Mouse (Mus musculus) yolk sac, embryonic 10.5 days (tissue): ENCODE results near the gene 0610009B22Rik.

ENCODE experiments used
- DNase-seq: peaks from one replicate; pipeline ENCODE4 v3.0.0-alpha.2; 2017; ENCODE audit warnings: low spot score

Gene 0610009B22Rik

GRCm38 (mm10) chr11:51658705-51659104 lies 30.0 kb downstream of the 0610009B22Rik start:
- no peak for DNase-seq

GRCm38 (mm10) chr11:51658291-51658690 lies 30.4 kb downstream of the 0610009B22Rik start:
- DNase-seq = no peak

- DNase-seq = no peak
Measured at GRCm38 (mm10) chr11:51656798-51657521, 31.7 kb downstream of the 0610009B22Rik start.

- DNase-seq = no peak
Measured at GRCm38 (mm10) chr11:51654891-51655290, 33.8 kb downstream of the 0610009B22Rik start.

GRCm38 (mm10) chr11:51653736-51654135 lies 34.9 kb downstream of the 0610009B22Rik start:
- DNase-seq = no peak

- peak; percentile 43 for DNase-seq
Measured at GRCm38 (mm10) chr11:51652889-51653418, 35.7 kb downstream of the 0610009B22Rik start.

- DNase-seq = peak; percentile 80
Measured at GRCm38 (mm10) chr11:51650691-51651515, 37.8 kb downstream of the 0610009B22Rik start, which contains the start of the genes N4bp3 and D930048N14Rik. Gene N4bp3 (minus strand): TSS chr11:51650842. Gene D930048N14Rik (plus strand): TSS chr11:51650954.

- peak; percentile 15 for DNase-seq
Measured at GRCm38 (mm10) chr11:51650261-51650660, 38.4 kb downstream of the 0610009B22Rik start.

GRCm38 (mm10) chr11:51649889-51650199 lies 38.8 kb downstream of the 0610009B22Rik start:
- no peak for DNase-seq

- no peak for DNase-seq
Measured at GRCm38 (mm10) chr11:51649111-51649888, 39.4 kb downstream of the 0610009B22Rik start.

- peak; percentile 53 for DNase-seq
Measured at GRCm38 (mm10) chr11:51648566-51648965, 40.1 kb downstream of the 0610009B22Rik start.

GRCm38 (mm10) chr11:51646751-51647667 lies 41.7 kb downstream of the 0610009B22Rik start:
- peak; percentile 22 for DNase-seq

- DNase-seq = no peak
Measured at GRCm38 (mm10) chr11:51646245-51646644, 42.4 kb downstream of the 0610009B22Rik start.

GRCm38 (mm10) chr11:51645293-51645692 lies 43.4 kb downstream of the 0610009B22Rik start:
- DNase-seq = no peak

GRCm38 (mm10) chr11:51644217-51644616 lies 44.5 kb downstream of the 0610009B22Rik start:
- no peak for DNase-seq

GRCm38 (mm10) chr11:51643761-51644160 lies 44.9 kb downstream of the 0610009B22Rik start:
- DNase-seq = no peak

GRCm38 (mm10) chr11:51643202-51643601 lies 45.5 kb downstream of the 0610009B22Rik start:
- no peak for DNase-seq

GRCm38 (mm10) chr11:51640748-51641147 lies 47.9 kb downstream of the 0610009B22Rik start:
- no peak for DNase-seq

GRCm38 (mm10) chr11:51638497-51638896 lies 50.2 kb downstream of the 0610009B22Rik start:
- no peak for DNase-seq

GRCm38 (mm10) chr11:51637971-51638414 lies 50.7 kb downstream of the 0610009B22Rik start:
- DNase-seq = peak; percentile 36

GRCm38 (mm10) chr11:51636323-51636684 lies 52.4 kb downstream of the 0610009B22Rik start:
- DNase-seq = peak; percentile 77
